Mouse (Mus musculus): ENCODE data around the gene Myl6b. TPM values are rescaled to one million over a fixed set of nuclear protein-coding genes. Genes with fewer than 3 reads are reported as not detected.
A peak's percentile ranks its signal among the peaks of the same experiment; 100 is the strongest.

Myl6b gene
- polyA plus RNA-seq, 1 experiment from 2014 or later: 2.0 TPM

- Histone ChIP-seq H3K4me3 (ENCODE audit: low read depth, low read length) (no peak overlapping the region), H3K36me3 (ENCODE audit: control insufficient read depth, insufficient read depth) (peaks cover 67% of the 10 kb centered on the region), H3K27ac (ENCODE audit: low read length) (no peak overlapping the region), H3K9me3 (replicated peaks; ENCODE audit: control insufficient read depth, low read length) (no peaks in the 10 kb centered on the region), H3K4me1 (ENCODE audit: control insufficient read depth, low read depth, low read length) (peaks cover 20% of the 10 kb centered on the region), H3K9ac (ENCODE audit: low read depth, low read length) (no peak overlapping the region), H3K4me2 (ENCODE audit: low read depth, low read length) (no peak overlapping the region), H3K27me3 (ENCODE audit: control insufficient read depth, insufficient read depth, low read depth, low read length) (no peaks in the 10 kb centered on the region)
- 82% methylated on average over 22 of the region's 22 CpGs for WGBS (ENCODE audit: insufficient replicate concordance)
- no peak for ATAC-seq (ENCODE audit: low read depth)
Measured at GRCm38 (mm10) chr10:128487861-128488712, 10.4 kb downstream of the Myl6b start.

DNA sequence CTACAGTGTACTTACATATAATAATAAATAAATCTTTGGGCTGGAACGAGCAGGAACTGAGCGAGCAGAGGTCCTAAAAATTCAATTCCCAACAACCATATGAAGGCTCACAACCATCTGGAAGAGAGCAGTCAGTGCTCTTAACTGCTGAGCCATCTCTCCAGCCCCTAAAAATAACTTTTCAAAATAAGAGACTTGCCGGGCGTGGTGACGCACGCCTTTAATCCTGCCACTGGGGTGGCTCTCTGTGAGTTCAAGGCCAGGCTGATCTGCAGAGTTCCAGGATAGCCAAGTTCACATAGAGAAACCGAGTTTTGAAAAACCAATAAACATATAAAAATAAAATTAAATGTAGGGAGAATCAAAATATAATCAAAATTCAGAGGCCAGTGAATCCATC is 12.1 kb downstream of the Myl6b start:
- Histone ChIP-seq H3K36me3 (ENCODE audit: control insufficient read depth, insufficient read depth) (peaks cover 80% of the 10 kb centered on the region), H3K9ac (ENCODE audit: low read depth, low read length) (no peak overlapping the region)

GRCm38 (mm10) chr10:128474366-128474765 is 24.1 kb downstream of the Myl6b start:
- no peak overlapping the region for H3K4me2 ChIP-seq (ENCODE audit: low read depth, low read length)

More for the DNA sequence above, 12.1 kb downstream of the Myl6b start:
- Histone ChIP-seq H3K9me3 (replicated peaks; ENCODE audit: control insufficient read depth, low read length) (no peaks in the 10 kb centered on the region), H3K4me2 (ENCODE audit: low read depth, low read length) (no peak overlapping the region), H3K27me3 (ENCODE audit: control insufficient read depth, insufficient read depth, low read depth, low read length) (no peaks in the 10 kb centered on the region), H3K4me1 (ENCODE audit: control insufficient read depth, low read depth, low read length) (peaks cover 5% of the 10 kb centered on the region), H3K27ac (ENCODE audit: low read length) (no peak overlapping the region), H3K4me3 (ENCODE audit: low read depth, low read length) (no peak overlapping the region)
- no peak for ATAC-seq (ENCODE audit: low read depth)
- WGBS (ENCODE audit: insufficient replicate concordance): 73% methylated on average over 7 of the region's 7 CpGs

GRCm38 (mm10) chr10:128460270-128460630 is 38.2 kb downstream of the Myl6b start:
- Histone ChIP-seq H3K36me3 (ENCODE audit: control insufficient read depth, insufficient read depth) (peaks cover 24% of the 10 kb centered on the region), H3K9me3 (replicated peaks; ENCODE audit: control insufficient read depth, low read length) (no peaks in the 10 kb centered on the region), H3K27me3 (ENCODE audit: control insufficient read depth, insufficient read depth, low read depth, low read length) (no peaks in the 10 kb centered on the region), H3K27ac (ENCODE audit: low read length) (peak overlapping the region; percentile 95), H3K4me1 (ENCODE audit: control insufficient read depth, low read depth, low read length) (peaks cover 19% of the 10 kb centered on the region), H3K9ac (ENCODE audit: low read depth, low read length) (peak overlapping the region; percentile 97), H3K4me3 (ENCODE audit: low read depth, low read length) (peak overlapping the region; percentile 92), H3K4me2 (ENCODE audit: low read depth, low read length) (peak overlapping the region; percentile 97)
- ATAC-seq (ENCODE audit: low read depth): no peak
- 17% methylated on average over 5 of the region's 5 CpGs for WGBS (ENCODE audit: insufficient replicate concordance)

More at GRCm38 (mm10) chr10:128474366-128474765, 24.1 kb downstream of the Myl6b start:
- Histone ChIP-seq H3K9me3 (replicated peaks; ENCODE audit: control insufficient read depth, low read length) (no peaks in the 10 kb centered on the region), H3K36me3 (ENCODE audit: control insufficient read depth, insufficient read depth) (peaks cover 53% of the 10 kb centered on the region), H3K27ac (ENCODE audit: low read length) (no peak overlapping the region), H3K9ac (ENCODE audit: low read depth, low read length) (no peak overlapping the region), H3K27me3 (ENCODE audit: control insufficient read depth, insufficient read depth, low read depth, low read length) (no peaks in the 10 kb centered on the region), H3K4me3 (ENCODE audit: low read depth, low read length) (no peak overlapping the region), H3K4me1 (ENCODE audit: control insufficient read depth, low read depth, low read length) (no peaks in the 10 kb centered on the region)
- 90% methylated on average over 12 of the region's 12 CpGs for WGBS (ENCODE audit: insufficient replicate concordance)
- ATAC-seq (ENCODE audit: low read depth): no peak

GRCm38 (mm10) chr10:128459409-128460269 is 38.8 kb downstream of the Myl6b start:
- no peaks in the 10 kb centered on the region for H3K9me3 ChIP-seq (replicated peaks; ENCODE audit: control insufficient read depth, low read length)
- peaks cover 20% of the 10 kb centered on the region for H3K36me3 ChIP-seq (ENCODE audit: control insufficient read depth, insufficient read depth)
- H3K4me1 ChIP-seq (ENCODE audit: control insufficient read depth, low read depth, low read length): peaks cover 23% of the 10 kb centered on the region
- 2% methylated on average over 33 of the region's 67 CpGs for whole genome bisulfite sequencing (ENCODE audit: insufficient replicate concordance)
- peak overlapping the region; percentile 97 for H3K9ac ChIP-seq (ENCODE audit: low read depth, low read length)
- peak overlapping the region; percentile 95 for H3K27ac ChIP-seq (ENCODE audit: low read length)
- no peaks in the 10 kb centered on the region for H3K27me3 ChIP-seq (ENCODE audit: control insufficient read depth, insufficient read depth, low read depth, low read length)
- H3K4me2 ChIP-seq (ENCODE audit: low read depth, low read length): peak overlapping the region; percentile 97
- ATAC-seq (ENCODE audit: low read depth): peak; percentile 78
- H3K4me3 ChIP-seq (ENCODE audit: low read depth, low read length): peak overlapping the region; percentile 92

DNA sequence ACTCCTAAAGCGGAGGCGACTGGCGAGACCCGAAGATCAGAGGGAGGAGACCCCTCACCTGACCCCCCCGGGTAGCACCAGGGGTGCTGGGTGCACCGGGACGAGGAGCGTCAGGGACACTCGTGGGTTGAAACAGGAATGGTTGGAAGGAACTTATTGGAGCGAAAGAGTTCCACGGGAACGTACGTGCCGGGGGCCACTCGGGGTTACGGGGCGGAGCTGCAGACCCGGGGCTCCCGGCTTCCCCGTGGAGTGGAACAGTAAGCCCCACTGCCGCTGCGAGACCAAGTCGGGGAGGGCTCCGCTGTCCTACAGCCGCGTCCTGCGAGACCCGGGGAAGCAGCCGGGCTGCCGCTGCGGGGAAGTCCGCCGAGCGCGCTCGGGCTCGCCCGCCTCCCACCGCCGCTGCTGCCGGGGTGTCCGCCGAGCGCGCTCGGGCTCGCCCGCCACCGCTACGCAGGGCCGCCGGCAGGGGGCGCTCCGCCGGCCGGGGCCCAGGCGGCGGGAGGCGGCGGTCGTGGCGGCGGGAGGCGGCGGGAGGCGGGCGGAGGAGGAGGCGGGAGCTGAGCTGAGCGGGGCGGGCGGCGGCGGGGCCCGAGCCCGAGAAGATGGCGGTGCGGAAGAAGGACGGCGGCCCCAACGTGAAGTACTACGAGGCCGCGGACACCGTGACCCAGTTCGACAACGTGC is 39.6 kb downstream of the Myl6b start, which contains the start of gene Smarcc2:
TSS of gene Smarcc2 (plus strand) at position 530 of the 690 bp plus-strand sequence.
- Histone ChIP-seq H3K4me2 (ENCODE audit: low read depth, low read length) (peak within 1 kb of the TSS; percentile 97), H3K9ac (ENCODE audit: low read depth, low read length) (peak within 1 kb of the TSS; percentile 97), H3K36me3 (ENCODE audit: control insufficient read depth, insufficient read depth) (peaks cover 12% of the 10 kb centered on the region), H3K9me3 (replicated peaks; ENCODE audit: control insufficient read depth, low read length) (no peaks in the 10 kb centered on the region), H3K27ac (ENCODE audit: low read length) (peak within 1 kb of the TSS; percentile 95), H3K4me3 (ENCODE audit: low read depth, low read length) (peak within 1 kb of the TSS; percentile 92), H3K27me3 (ENCODE audit: control insufficient read depth, insufficient read depth, low read depth, low read length) (no peaks in the 10 kb centered on the region), H3K4me1 (ENCODE audit: control insufficient read depth, low read depth, low read length) (peaks cover 23% of the 10 kb centered on the region)
- ATAC-seq (ENCODE audit: low read depth): peak; percentile 82
- under 1% methylated on average over 66 of the region's 86 CpGs for WGBS (ENCODE audit: insufficient replicate concordance)

DNA sequence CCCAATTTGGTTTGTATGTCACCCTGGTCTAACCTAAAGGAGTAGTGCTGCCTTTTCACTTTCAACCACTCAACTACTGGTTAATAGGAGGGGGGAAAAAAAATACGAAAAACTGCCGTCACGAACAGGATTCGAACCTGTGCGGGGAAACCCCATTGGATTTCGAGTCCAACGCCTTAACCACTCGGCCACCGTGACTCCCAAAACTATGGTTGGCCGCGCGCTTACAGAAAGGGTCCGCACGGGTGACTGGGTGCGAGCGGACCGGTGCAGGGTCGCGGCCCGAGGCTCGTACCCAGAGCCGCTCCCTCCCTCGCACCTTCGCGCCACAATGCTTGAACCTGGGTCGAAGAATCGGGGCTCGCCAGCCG is 40.2 kb downstream of the Myl6b start:
- 1% methylated on average over 29 of the region's 29 CpGs for WGBS (ENCODE audit: insufficient replicate concordance)
- peaks cover 8% of the 10 kb centered on the region for H3K36me3 ChIP-seq (ENCODE audit: control insufficient read depth, insufficient read depth)
- H3K4me3 ChIP-seq (ENCODE audit: low read depth, low read length): peak overlapping the region; percentile 92
- peak; percentile 52 for ATAC-seq (ENCODE audit: low read depth)
- H3K27me3 ChIP-seq (ENCODE audit: control insufficient read depth, insufficient read depth, low read depth, low read length): no peaks in the 10 kb centered on the region
- H3K4me1 ChIP-seq (ENCODE audit: control insufficient read depth, low read depth, low read length): peaks cover 23% of the 10 kb centered on the region
- H3K27ac ChIP-seq (ENCODE audit: low read length): peak overlapping the region; percentile 95
- H3K4me2 ChIP-seq (ENCODE audit: low read depth, low read length): peak overlapping the region; percentile 97
- peak overlapping the region; percentile 97 for H3K9ac ChIP-seq (ENCODE audit: low read depth, low read length)
- no peaks in the 10 kb centered on the region for H3K9me3 ChIP-seq (replicated peaks; ENCODE audit: control insufficient read depth, low read length)

- no peaks in the 10 kb centered on the region for H3K9me3 ChIP-seq (replicated peaks; ENCODE audit: control insufficient read depth, low read length)
- H3K9ac ChIP-seq (ENCODE audit: low read depth, low read length): no peak overlapping the region
- 85% methylated on average over 6 of the region's 6 CpGs for WGBS (ENCODE audit: insufficient replicate concordance)
- peaks cover 23% of the 10 kb centered on the region for H3K4me1 ChIP-seq (ENCODE audit: control insufficient read depth, low read depth, low read length)
- no peak overlapping the region for H3K4me3 ChIP-seq (ENCODE audit: low read depth, low read length)
- H3K36me3 ChIP-seq (ENCODE audit: control insufficient read depth, insufficient read depth): peaks cover 3% of the 10 kb centered on the region
- H3K27me3 ChIP-seq (ENCODE audit: control insufficient read depth, insufficient read depth, low read depth, low read length): no peaks in the 10 kb centered on the region
- H3K27ac ChIP-seq (ENCODE audit: low read length): no peak overlapping the region
- H3K4me2 ChIP-seq (ENCODE audit: low read depth, low read length): no peak overlapping the region
- ATAC-seq (ENCODE audit: low read depth): no peak
Measured at GRCm38 (mm10) chr10:128457676-128458075, 40.8 kb downstream of the Myl6b start.

Data from liver, embryonic 16.5 days (tissue).